20 mouse cellular contexts compared by ENCODE assay signal in genomic region chr9:57963998-57964395, GRCm38 (mm10). TPM values are rescaled to one million over a fixed set of nuclear protein-coding genes. Genes with fewer than 3 reads are reported as not detected.
DNase-seq lines count a peak whose midpoint lies in the region; ATAC-seq and TF ChIP-seq lines count a peak whose summit lies in the region.
"Had no signal": no experiment of that assay in that cellular context is flagged by ENCODE, and none has a peak within 500 bp of the region (broad histone marks: within the 10 kb centered on the region; RNA-seq: fewer than 3 reads in every experiment).

No protein-coding gene starts in this region.

- no peaks in the 10 kb centered on the region for H3K9me3 ChIP-seq in hindbrain, embryonic 10.5 days
- H3K9me3 ChIP-seq in hindbrain, embryonic 13.5 days = no peaks in the 10 kb centered on the region
- H3K9me3 ChIP-seq in lung, postnatal 0 days (ENCODE audit: low read length) = no peaks in the 10 kb centered on the region
- H3K9me3 ChIP-seq: embryonic facial prominence, embryonic 12.5 days; forebrain, embryonic 15.5 days; hindbrain, embryonic 15.5 days had no signal

- H3K36me3 ChIP-seq in hindbrain, embryonic 10.5 days = peaks cover 13% of the 10 kb centered on the region
- H3K36me3 ChIP-seq in hindbrain, embryonic 13.5 days = peaks cover 34% of the 10 kb centered on the region
- H3K36me3 ChIP-seq in lung, postnatal 0 days (ENCODE audit: insufficient read depth, low read length) = no peaks in the 10 kb centered on the region
- H3K36me3 ChIP-seq: embryonic facial prominence, embryonic 12.5 days had no signal

- 81% methylated on average over 5 of the region's 5 CpGs for WGBS in hindbrain, embryonic 10.5 days
- WGBS in hindbrain, embryonic 13.5 days = 71% methylated on average over 5 of the region's 5 CpGs
- 81% methylated on average over 5 of the region's 5 CpGs for WGBS in lung, postnatal 0 days

- TF ChIP-seq CTCF in gastrocnemius, adult 2 months (IDR thresholded peaks at IDR 0.05) = no peak
- no peak for TF ChIP-seq CTCF in lung, postnatal 0 days (IDR thresholded peaks at IDR 0.05)

- no peak for TF ChIP-seq EP300 in lung, postnatal 0 days (IDR thresholded peaks at IDR 0.05)

- H3K9ac ChIP-seq in hindbrain, embryonic 13.5 days = no peak overlapping the region
- H3K9ac ChIP-seq in lung, postnatal 0 days (replicated peaks; ENCODE audit: low read depth) = no peak overlapping the region
- H3K9ac ChIP-seq: embryonic facial prominence, embryonic 12.5 days; forebrain, embryonic 15.5 days; hindbrain, embryonic 15.5 days had no signal

- H3K4me3 ChIP-seq in gastrocnemius, adult 2 months = no peak overlapping the region
- H3K4me3 ChIP-seq in hindbrain, embryonic 10.5 days = no peak overlapping the region
- no peak overlapping the region for H3K4me3 ChIP-seq in hindbrain, embryonic 13.5 days
- no peak overlapping the region for H3K4me3 ChIP-seq in lung, postnatal 0 days (ENCODE audit: low read depth, low read length)
- H3K4me3 ChIP-seq in brown adipose tissue, adult 24 weeks (ENCODE audit: insufficient read depth, low read depth, low read length) = no peak overlapping the region
- H3K4me3 ChIP-seq: embryonic facial prominence, embryonic 12.5 days; forebrain, embryonic 15.5 days; hindbrain, embryonic 15.5 days had no signal

- no peak overlapping the region for H3K4me2 ChIP-seq in hindbrain, embryonic 13.5 days
- no peak overlapping the region for H3K4me2 ChIP-seq in lung, postnatal 0 days (replicated peaks; ENCODE audit: low read depth, low read length)
- H3K4me2 ChIP-seq: embryonic facial prominence, embryonic 12.5 days; forebrain, embryonic 15.5 days; hindbrain, embryonic 15.5 days had no signal

- peak overlapping the region; percentile 84 for H3K27ac ChIP-seq in gastrocnemius, adult 2 months
- peak overlapping the region; percentile 46; the same call in 1 of the 2 replicates for H3K27ac ChIP-seq in hindbrain, embryonic 10.5 days
- no peak overlapping the region for H3K27ac ChIP-seq in hindbrain, embryonic 13.5 days
- peak overlapping the region; percentile 47; the same call in 1 of the 2 replicates for H3K27ac ChIP-seq in lung, postnatal 0 days (ENCODE audit: low read length)
- peak overlapping the region; percentile 95 for H3K27ac ChIP-seq in brown adipose tissue, adult 24 weeks (replicated peaks; ENCODE audit: low read depth, low read length)
- H3K27ac ChIP-seq: embryonic facial prominence, embryonic 12.5 days; forebrain, embryonic 15.5 days; hindbrain, embryonic 15.5 days had no signal

- no peaks in the 10 kb centered on the region; the same call in 1 of the 2 replicates for H3K27me3 ChIP-seq in hindbrain, embryonic 10.5 days (ENCODE audit: insufficient read depth, poor library complexity, severe bottlenecking)
- H3K27me3 ChIP-seq in hindbrain, embryonic 13.5 days = no peaks in the 10 kb centered on the region
- H3K27me3 ChIP-seq in lung, postnatal 0 days (replicated peaks; ENCODE audit: insufficient read depth, low read length) = no peaks in the 10 kb centered on the region
- H3K27me3 ChIP-seq: embryonic facial prominence, embryonic 12.5 days; forebrain, embryonic 15.5 days; hindbrain, embryonic 15.5 days had no signal

- no peak for DNase-seq in gastrocnemius, adult 2 months
- no peak for DNase-seq in gastrocnemius, postnatal 25 days
- no peak for DNase-seq in hindbrain, embryonic 10.5 days (ENCODE audit: low spot score)
- no peak for DNase-seq in lung, postnatal 0 days (ENCODE audit: low spot score)
- DNase-seq in lung, postnatal 4 days = no peak
- no peak for DNase-seq in thymus, postnatal 25 days
- DNase-seq: adrenal gland, adult 2 months; adrenal gland, postnatal 25 days; B cell, adult 2 months; cerebellum, adult 2 months; cerebellum, postnatal 10 days; gastrocnemius, postnatal 10 days had no signal

- intact Hi-C loops in gastrocnemius, adult 2 months (cut with DNase I) = loop anchor here (2.0 kb wide), 1 partner anchor 23 kb away; the partner anchor contains the start of gene Sema7a

- peaks cover 41% of the 10 kb centered on the region for H3K4me1 ChIP-seq in hindbrain, embryonic 10.5 days (replicated peaks)
- H3K4me1 ChIP-seq in hindbrain, embryonic 13.5 days (replicated peaks) = peaks cover 10% of the 10 kb centered on the region
- H3K4me1 ChIP-seq in lung, postnatal 0 days (ENCODE audit: insufficient read depth, low read depth, low read length) = no peaks in the 10 kb centered on the region
- H3K4me1 ChIP-seq in brown adipose tissue, adult 24 weeks (ENCODE audit: control insufficient read depth, insufficient read depth, insufficient read length, low read length) = peaks cover 49% of the 10 kb centered on the region
- H3K4me1 ChIP-seq: embryonic facial prominence, embryonic 12.5 days; forebrain, embryonic 15.5 days had no signal

- ATAC-seq in hindbrain, embryonic 13.5 days (ENCODE audit: low FRiP score) = no peak
- no peak for ATAC-seq in lung, postnatal 0 days
- ATAC-seq: forebrain, embryonic 15.5 days; intestine, embryonic 16.5 days had no signal

RNA-seq across cellular contexts. Expression of gene Sema7a, which starts 24.1 kb away (rescaled TPM):
- 10 to 100 TPM in 1 of 2 experiments, 1 to 10 TPM in 1; 9.0 to 14.4 TPM for total RNA-seq in gastrocnemius, adult 2 months (2021)
- total RNA-seq in gastrocnemius, postnatal 25 days (2021) = 1 to 10 TPM; 8.8 to 9.8 TPM
- 0.71 and 1.6 TPM in 2 replicates for polyA plus RNA-seq in hindbrain, embryonic 10.5 days (2016; fragmentation: Nextera tagmentation; extraction: Ambion mirVana)
- polyA plus RNA-seq in hindbrain, embryonic 13.5 days (2015; fragmentation: Nextera tagmentation; extraction: Ambion mirVana) = 2.9 and 4.2 TPM in 2 replicates
- polyA plus RNA-seq in lung, postnatal 0 days (2015; fragmentation: Nextera tagmentation; extraction: Ambion mirVana) = 6.2 and 8.4 TPM in 2 replicates
- polyA plus RNA-seq in brown adipose tissue, adult 24 weeks (2012; ENCODE audit: insufficient read depth, insufficient read length, missing spikeins) = 2.8 and 6.0 TPM in 2 replicates

RNA-seq across cellular contexts. Expression of gene Cyp11a1, which starts 42.2 kb away (rescaled TPM):
- total RNA-seq in gastrocnemius, adult 2 months (2021) = under 1 TPM in 1 of 2 experiments, not detected in 1; 0.10 TPM
- total RNA-seq in gastrocnemius, postnatal 25 days (2021) = under 1 TPM; 0.15 to 0.32 TPM
- polyA plus RNA-seq in hindbrain, embryonic 10.5 days (2016; fragmentation: Nextera tagmentation; extraction: Ambion mirVana) = not detected in 2 replicates
- polyA plus RNA-seq in hindbrain, embryonic 13.5 days (2015; fragmentation: Nextera tagmentation; extraction: Ambion mirVana) = 0.31 and 0.57 TPM in 2 replicates
- polyA plus RNA-seq in lung, postnatal 0 days (2015; fragmentation: Nextera tagmentation; extraction: Ambion mirVana) = 1.2 and 1.3 TPM in 2 replicates
- polyA plus RNA-seq in brown adipose tissue, adult 24 weeks (2012; ENCODE audit: insufficient read depth, insufficient read length, missing spikeins) = not detected in 2 replicates
- total RNA-seq: heart, postnatal 25 days had no signal
- polyA plus RNA-seq: forebrain, embryonic 11.5 days had no signal

RNA-seq across cellular contexts. Expression of gene Ubl7, which starts 53.2 kb away (rescaled TPM):
- 10 to 100 TPM; 81.3 to 82.1 TPM for total RNA-seq in gastrocnemius, adult 2 months (2021)
- 10 to 100 TPM; 62.2 to 63.6 TPM for total RNA-seq in gastrocnemius, postnatal 25 days (2021)
- polyA plus RNA-seq in hindbrain, embryonic 10.5 days (2016; fragmentation: Nextera tagmentation; extraction: Ambion mirVana) = 118 and 143 TPM in 2 replicates
- 165 and 173 TPM in 2 replicates for polyA plus RNA-seq in hindbrain, embryonic 13.5 days (2015; fragmentation: Nextera tagmentation; extraction: Ambion mirVana)
- 120 and 121 TPM in 2 replicates for polyA plus RNA-seq in lung, postnatal 0 days (2015; fragmentation: Nextera tagmentation; extraction: Ambion mirVana)
- polyA plus RNA-seq in brown adipose tissue, adult 24 weeks (2012; ENCODE audit: insufficient read depth, insufficient read length, missing spikeins) = 67.3 and 71.9 TPM in 2 replicates
